Mouse (Mus musculus): ENCODE measurements around the gene Spop.
"Not testable (repeated sequence)": the region's sequence is repeated elsewhere in the genome, so short reads cannot be mapped to it uniquely, and the experiment has no call there.

The Spop gene

GRCm38 (mm10) chr11:95392223-95392667 lies 21.6 kb upstream of the Spop start:
- DNase-seq = no peak

- no peak for DNase-seq
These were observed 21.0 kb upstream of the Spop start for GRCm38 (mm10) chr11:95392708-95393499.

- DNase-seq = no peak
These were observed 20.4 kb upstream of the Spop start for GRCm38 (mm10) chr11:95393500-95393816.

- no peak for DNase-seq
These were observed 19.8 kb upstream of the Spop start for GRCm38 (mm10) chr11:95394112-95394511.

GRCm38 (mm10) chr11:95396548-95396947 lies 17.3 kb upstream of the Spop start:
- DNase-seq = no peak

GRCm38 (mm10) chr11:95397843-95398835 lies 15.7 kb upstream of the Spop start:
- peak; percentile 65 for DNase-seq

GRCm38 (mm10) chr11:95399520-95400020 lies 14.3 kb upstream of the Spop start:
- DNase-seq = no peak

GRCm38 (mm10) chr11:95401568-95401967 lies 12.3 kb upstream of the Spop start:
- DNase-seq = no peak

- no peak for DNase-seq
These were observed 11.7 kb upstream of the Spop start for GRCm38 (mm10) chr11:95402196-95402595.

- no peak for DNase-seq
These were observed 11.2 kb upstream of the Spop start for GRCm38 (mm10) chr11:95402658-95403101.

GRCm38 (mm10) chr11:95403382-95404340 lies 10.2 kb upstream of the Spop start:
- DNase-seq = no peak

GRCm38 (mm10) chr11:95405771-95406170 lies 8.1 kb upstream of the Spop start:
- DNase-seq = no peak

- DNase-seq = not testable (repeated sequence)
These were observed 7.5 kb upstream of the Spop start for GRCm38 (mm10) chr11:95406398-95406797.

GRCm38 (mm10) chr11:95409450-95410112 lies 4.3 kb upstream of the Spop start:
- DNase-seq = no peak

- no peak for DNase-seq
These were observed 2.3 kb upstream of the Spop start for GRCm38 (mm10) chr11:95411453-95412013.

GRCm38 (mm10) chr11:95412615-95413014 lies 1.3 kb upstream of the Spop start:
- no peak for DNase-seq

GRCm38 (mm10) chr11:95414536-95415161 lies 769 bp downstream of the Spop start:
- peak; percentile 98 for DNase-seq

- no peak for DNase-seq
These were observed 2.1 kb downstream of the Spop start for GRCm38 (mm10) chr11:95415931-95416330.

- DNase-seq = no peak
These were observed 3.5 kb downstream of the Spop start for GRCm38 (mm10) chr11:95417341-95417740.

GRCm38 (mm10) chr11:95420880-95421435 lies 7.1 kb downstream of the Spop start:
- no peak for DNase-seq
